Mouse (Mus musculus) 3134 (cell line): ENCODE results near the gene Baiap2l2.

Experiments used
- DNase-seq: peaks from one replicate; pipeline ENCODE4 v3.0.0-alpha.2; 2011; ENCODE audit warnings: low spot score; ENCODE audit not compliant: insufficient read length; ENCODE audit errors: extremely low read depth

The Baiap2l2 gene

GRCm38 (mm10) chr15:79285399-79285798 lies at the start of gene Baiap2l2:
Gene Baiap2l2 (minus strand): TSS chr15:79285537.
- DNase-seq: no peak

- no peak for DNase-seq
Measured at GRCm38 (mm10) chr15:79333409-79333808, 48.1 kb upstream of the Baiap2l2 start.

GRCm38 (mm10) chr15:79330521-79330920 lies 45.2 kb upstream of the Baiap2l2 start:
- no peak for DNase-seq

- DNase-seq: no peak
Measured at GRCm38 (mm10) chr15:79329979-79330363, 44.6 kb upstream of the Baiap2l2 start.

GRCm38 (mm10) chr15:79329346-79329978 lies 44.1 kb upstream of the Baiap2l2 start:
- DNase-seq: no peak

- DNase-seq: no peak
Measured at GRCm38 (mm10) chr15:79328939-79329275, 43.6 kb upstream of the Baiap2l2 start.

GRCm38 (mm10) chr15:79328058-79328938 lies 43.0 kb upstream of the Baiap2l2 start, which contains the start of gene Pla2g6:
Gene Pla2g6 (minus strand): TSS chr15:79328390.
- peak; percentile 100 for DNase-seq

GRCm38 (mm10) chr15:79326971-79327961 lies 41.9 kb upstream of the Baiap2l2 start:
- peak; percentile 54 for DNase-seq

GRCm38 (mm10) chr15:79326264-79326663 lies 40.9 kb upstream of the Baiap2l2 start:
- DNase-seq: peak; percentile 70

GRCm38 (mm10) chr15:79325742-79326141 lies 40.4 kb upstream of the Baiap2l2 start:
- DNase-seq: no peak

- no peak for DNase-seq
Measured at GRCm38 (mm10) chr15:79324373-79324772, 39.0 kb upstream of the Baiap2l2 start.

- DNase-seq: peak; percentile 78
Measured at GRCm38 (mm10) chr15:79323791-79324155, 38.4 kb upstream of the Baiap2l2 start.

- peak; percentile 74 for DNase-seq
Measured at GRCm38 (mm10) chr15:79322991-79323790, 37.9 kb upstream of the Baiap2l2 start.

- DNase-seq: no peak
Measured at GRCm38 (mm10) chr15:79322281-79322990, 37.1 kb upstream of the Baiap2l2 start.

GRCm38 (mm10) chr15:79321733-79322190 lies 36.4 kb upstream of the Baiap2l2 start:
- DNase-seq: no peak

GRCm38 (mm10) chr15:79313848-79314369 lies 28.6 kb upstream of the Baiap2l2 start:
- no peak for DNase-seq

GRCm38 (mm10) chr15:79307861-79308260 lies 22.5 kb upstream of the Baiap2l2 start:
- no peak for DNase-seq

GRCm38 (mm10) chr15:79306043-79306637 lies 20.8 kb upstream of the Baiap2l2 start:
- no peak for DNase-seq

- no peak for DNase-seq
Measured at GRCm38 (mm10) chr15:79304832-79305231, 19.5 kb upstream of the Baiap2l2 start.
